Mouse (Mus musculus): ENCODE measurements around the gene Abcc2. TPM values are rescaled to one million over a fixed set of nuclear protein-coding genes. Genes with fewer than 3 reads are reported as not detected.
A peak's percentile ranks its signal among the peaks of the same experiment; 100 is the strongest.

Abcc2 gene
- polyA plus RNA-seq, 1 experiment from 2014 or later = 37.7 TPM

DNA sequence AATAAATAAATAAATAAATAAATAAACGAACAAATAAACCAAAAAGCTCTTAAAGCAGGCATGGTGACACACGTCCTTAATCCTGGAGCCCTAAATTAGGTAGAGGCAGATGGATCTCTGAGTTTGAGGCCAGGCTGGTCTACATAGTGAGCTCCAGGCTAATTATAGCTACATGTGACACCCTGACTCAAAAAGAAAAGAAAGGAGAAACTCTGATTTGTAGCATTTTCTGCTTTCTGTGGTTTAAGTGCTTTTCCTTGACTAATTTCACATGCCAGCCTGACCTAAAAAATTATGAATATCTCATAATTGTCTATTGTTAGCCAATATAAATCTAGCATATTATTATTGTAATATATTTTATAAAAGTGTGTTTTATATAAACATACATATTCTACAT is 19.6 kb upstream of the Abcc2 start:
- ATAC-seq = no peak
- H3K9me3 ChIP-seq (ENCODE audit: low read length) = no peaks in the 10 kb centered on the region
- no peak for DNase-seq
- H3K36me3 ChIP-seq (replicated peaks; ENCODE audit: insufficient read depth, low read length) = no peaks in the 10 kb centered on the region; the same call in none of the 2 replicates
- H3K4me2 ChIP-seq (ENCODE audit: low read depth, low read length) = no peak overlapping the region
- 80% methylated on average over 2 of the region's 2 CpGs for WGBS (ENCODE audit: insufficient replicate concordance)
- H3K27ac ChIP-seq (ENCODE audit: low read depth) = no peak overlapping the region
- H3K4me3 ChIP-seq (ENCODE audit: low read depth, low read length) = no peak overlapping the region
- no peak overlapping the region for H3K9ac ChIP-seq (replicated peaks)
- no peaks in the 10 kb centered on the region for H3K27me3 ChIP-seq (ENCODE audit: insufficient read depth, low read length)
- TF ChIP-seq CTCF (IDR thresholded peaks at IDR 0.05; ENCODE audit: low read depth) = no peak
- TF ChIP-seq EP300 (IDR thresholded peaks at IDR 0.05; ENCODE audit: low read depth) = no peak
- H3K4me1 ChIP-seq (ENCODE audit: insufficient read depth) = no peaks in the 10 kb centered on the region

DNA sequence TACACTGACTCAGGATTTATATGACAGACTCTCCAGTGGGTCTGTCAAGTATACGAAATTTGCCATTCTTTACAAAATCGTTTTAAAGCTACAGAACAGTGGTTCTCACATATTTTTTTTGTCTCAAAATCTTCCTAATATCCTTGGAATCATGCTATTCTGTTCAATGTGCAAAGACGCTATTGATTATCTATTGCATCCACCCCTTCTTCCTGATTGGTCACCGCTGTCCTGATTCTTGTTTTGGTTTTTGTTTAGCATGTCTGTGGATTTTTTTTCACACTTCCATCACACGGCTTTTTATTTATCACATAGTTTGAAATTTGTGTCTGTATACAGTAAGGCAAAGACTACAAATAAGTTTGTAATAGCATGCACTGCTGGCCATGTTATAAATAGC is 15.5 kb upstream of the Abcc2 start:
- DNase-seq = no peak
- no peak overlapping the region for H3K4me3 ChIP-seq (ENCODE audit: low read depth, low read length)
- H3K4me2 ChIP-seq (ENCODE audit: low read depth, low read length) = peak overlapping the region; percentile 39; the same call in 1 of the 2 replicates
- no peak for ATAC-seq
- peaks cover 6% of the 10 kb centered on the region; the same call in 1 of the 2 replicates for H3K4me1 ChIP-seq (ENCODE audit: insufficient read depth)
- WGBS (ENCODE audit: insufficient replicate concordance) = 74% methylated on average over 5 of the region's 5 CpGs
- H3K36me3 ChIP-seq (replicated peaks; ENCODE audit: insufficient read depth, low read length) = no peaks in the 10 kb centered on the region
- peak overlapping the region; percentile 77; the same call in 1 of the 2 replicates for H3K27ac ChIP-seq (ENCODE audit: low read depth)
- TF ChIP-seq EP300 (IDR thresholded peaks at IDR 0.05; ENCODE audit: low read depth) (no peak), CTCF (IDR thresholded peaks at IDR 0.05; ENCODE audit: low read depth) (no peak)
- no peaks in the 10 kb centered on the region for H3K9me3 ChIP-seq (ENCODE audit: low read length)
- no peaks in the 10 kb centered on the region for H3K27me3 ChIP-seq (ENCODE audit: insufficient read depth, low read length)
- no peak overlapping the region for H3K9ac ChIP-seq (replicated peaks)

- Histone ChIP-seq H3K4me1 (ENCODE audit: insufficient read depth) (peaks cover 6% of the 10 kb centered on the region), H3K4me2 (ENCODE audit: low read depth, low read length) (no peak overlapping the region), H3K36me3 (replicated peaks; ENCODE audit: insufficient read depth, low read length) (no peaks in the 10 kb centered on the region), H3K4me3 (ENCODE audit: low read depth, low read length) (no peak overlapping the region), H3K27me3 (ENCODE audit: insufficient read depth, low read length) (no peaks in the 10 kb centered on the region), H3K9me3 (ENCODE audit: low read length) (no peaks in the 10 kb centered on the region), H3K9ac (replicated peaks) (no peak overlapping the region), H3K27ac (ENCODE audit: low read depth) (peak overlapping the region; percentile 77)
- DNase-seq = no peak
- TF ChIP-seq EP300 (IDR thresholded peaks at IDR 0.05; ENCODE audit: low read depth) (peak; percentile 50), CTCF (IDR thresholded peaks at IDR 0.05; ENCODE audit: low read depth) (no peak)
- 52% methylated on average over 9 of the region's 9 CpGs for WGBS (ENCODE audit: insufficient replicate concordance)
- ATAC-seq = peak; percentile 94
Observed at GRCm38 (mm10) chr19:43767549-43768322, 14.3 kb upstream of the Abcc2 start.

GRCm38 (mm10) chr19:43769366-43769960 is 12.5 kb upstream of the Abcc2 start:
- ATAC-seq = no peak
- DNase-seq = no peak
- Histone ChIP-seq H3K27ac (ENCODE audit: low read depth) (peak overlapping the region; percentile 77; the same call in 1 of the 2 replicates), H3K36me3 (replicated peaks; ENCODE audit: insufficient read depth, low read length) (no peaks in the 10 kb centered on the region), H3K9me3 (ENCODE audit: low read length) (no peaks in the 10 kb centered on the region), H3K4me1 (ENCODE audit: insufficient read depth) (peaks cover 6% of the 10 kb centered on the region), H3K27me3 (ENCODE audit: insufficient read depth, low read length) (no peaks in the 10 kb centered on the region), H3K4me2 (ENCODE audit: low read depth, low read length) (no peak overlapping the region), H3K9ac (replicated peaks) (no peak overlapping the region), H3K4me3 (ENCODE audit: low read depth, low read length) (no peak overlapping the region)
- TF ChIP-seq CTCF (IDR thresholded peaks at IDR 0.05; ENCODE audit: low read depth) (no peak), EP300 (IDR thresholded peaks at IDR 0.05; ENCODE audit: low read depth) (no peak)
- WGBS (ENCODE audit: insufficient replicate concordance) = 72% methylated on average over 5 of the region's 5 CpGs

GRCm38 (mm10) chr19:43770584-43770983 is 11.4 kb upstream of the Abcc2 start:
- Histone ChIP-seq H3K4me1 (ENCODE audit: insufficient read depth) (peaks cover 7% of the 10 kb centered on the region), H3K27ac (ENCODE audit: low read depth) (no peak overlapping the region), H3K9ac (replicated peaks) (no peak overlapping the region), H3K4me3 (ENCODE audit: low read depth, low read length) (no peak overlapping the region), H3K9me3 (ENCODE audit: low read length) (no peaks in the 10 kb centered on the region), H3K4me2 (ENCODE audit: low read depth, low read length) (no peak overlapping the region), H3K36me3 (replicated peaks; ENCODE audit: insufficient read depth, low read length) (no peaks in the 10 kb centered on the region), H3K27me3 (ENCODE audit: insufficient read depth, low read length) (no peaks in the 10 kb centered on the region)
- TF ChIP-seq CTCF (IDR thresholded peaks at IDR 0.05; ENCODE audit: low read depth) (no peak), EP300 (IDR thresholded peaks at IDR 0.05; ENCODE audit: low read depth) (no peak)
- no peak for ATAC-seq
- DNase-seq = no peak
- WGBS (ENCODE audit: insufficient replicate concordance) = 36% methylated on average over 4 of the region's 4 CpGs

DNA sequence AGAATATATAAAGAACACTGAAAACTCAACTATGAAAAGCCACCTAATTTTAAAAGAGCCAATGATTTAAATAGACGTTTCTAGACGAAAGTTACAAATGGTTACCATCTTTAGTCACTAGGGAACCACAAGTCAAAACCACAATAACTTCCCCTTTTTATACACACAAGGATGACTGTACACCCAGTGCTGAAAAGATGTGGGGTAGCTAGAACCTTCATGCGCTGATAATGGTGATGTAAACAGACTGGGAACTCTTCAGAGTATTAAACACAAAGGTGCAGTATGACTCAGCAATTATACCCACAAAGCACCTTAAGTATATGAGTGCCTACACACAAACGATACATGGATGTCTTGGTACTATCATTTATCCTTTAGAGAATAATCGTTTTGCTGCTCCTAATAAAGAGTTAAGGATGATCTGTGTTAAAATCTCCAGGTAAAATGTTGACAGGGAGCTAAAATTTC is 10.5 kb upstream of the Abcc2 start:
- no peak overlapping the region for H3K4me2 ChIP-seq (ENCODE audit: low read depth, low read length)
- H3K4me1 ChIP-seq (ENCODE audit: insufficient read depth) = peaks cover 9% of the 10 kb centered on the region
- H3K4me3 ChIP-seq (ENCODE audit: low read depth, low read length) = no peak overlapping the region
- WGBS (ENCODE audit: insufficient replicate concordance) = 35% methylated on average over 5 of the region's 5 CpGs
- no peak for DNase-seq
- H3K9me3 ChIP-seq (ENCODE audit: low read length) = no peaks in the 10 kb centered on the region
- H3K9ac ChIP-seq (replicated peaks) = no peak overlapping the region
- no peaks in the 10 kb centered on the region for H3K27me3 ChIP-seq (ENCODE audit: insufficient read depth, low read length)
- ATAC-seq = no peak
- H3K27ac ChIP-seq (ENCODE audit: low read depth) = no peak overlapping the region
- no peaks in the 10 kb centered on the region for H3K36me3 ChIP-seq (replicated peaks; ENCODE audit: insufficient read depth, low read length)
- TF ChIP-seq CTCF (IDR thresholded peaks at IDR 0.05; ENCODE audit: low read depth) (no peak), EP300 (IDR thresholded peaks at IDR 0.05; ENCODE audit: low read depth) (no peak)

All from liver, postnatal 0 days (tissue).